Mouse (Mus musculus): ENCODE measurements at regions not wholly inside any gene's neighbourhood (a gene's known extent, or its start where the extent isn't known, plus 50 kb on each side); places are given as distances from the start of the nearest gene placed in this dataset.

DNA sequence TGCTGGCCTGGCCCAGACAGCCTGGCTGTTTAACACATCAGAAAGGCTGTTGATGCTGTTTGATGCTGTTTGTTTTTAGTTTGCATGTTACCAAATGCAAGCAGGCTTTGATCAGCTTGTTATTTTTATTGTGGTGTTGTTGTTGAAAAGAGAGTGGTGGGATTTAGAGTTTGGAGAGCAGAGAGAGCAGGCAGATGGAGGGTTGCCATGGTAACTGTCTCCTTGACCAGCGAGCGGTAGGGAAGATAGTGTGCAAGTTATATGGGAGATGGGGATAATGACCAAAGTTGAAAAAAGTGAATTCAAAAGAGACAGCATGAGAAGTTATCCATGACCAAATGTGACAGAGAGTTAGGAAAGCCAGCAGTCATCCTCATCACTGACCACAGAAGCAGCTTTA, 83.3 kb downstream of the Cmc2 start:
- no peak for DNase-seq (ENCODE audit: extremely low spot score)

DNA sequence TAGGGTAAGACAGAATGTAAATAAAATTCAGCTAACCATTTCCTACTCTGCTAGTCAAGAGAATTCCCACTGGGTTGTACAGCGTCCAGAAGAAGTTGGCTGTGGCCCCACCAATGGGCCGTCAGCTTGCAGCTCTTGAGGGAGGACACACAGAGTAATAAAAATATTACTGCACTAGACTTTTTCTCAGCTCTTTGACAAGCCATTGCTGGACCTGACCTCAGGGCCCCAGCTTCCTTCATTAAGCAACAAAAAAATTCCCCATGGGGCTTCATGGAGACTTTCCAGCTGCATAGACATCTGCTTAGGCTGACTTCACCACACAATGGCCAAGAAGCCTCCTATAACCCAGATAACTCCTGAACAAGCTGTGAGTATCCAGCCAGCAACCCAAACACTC, 89.1 kb downstream of the Cmc2 start:
- no peak for DNase-seq (ENCODE audit: extremely low spot score)

DNA sequence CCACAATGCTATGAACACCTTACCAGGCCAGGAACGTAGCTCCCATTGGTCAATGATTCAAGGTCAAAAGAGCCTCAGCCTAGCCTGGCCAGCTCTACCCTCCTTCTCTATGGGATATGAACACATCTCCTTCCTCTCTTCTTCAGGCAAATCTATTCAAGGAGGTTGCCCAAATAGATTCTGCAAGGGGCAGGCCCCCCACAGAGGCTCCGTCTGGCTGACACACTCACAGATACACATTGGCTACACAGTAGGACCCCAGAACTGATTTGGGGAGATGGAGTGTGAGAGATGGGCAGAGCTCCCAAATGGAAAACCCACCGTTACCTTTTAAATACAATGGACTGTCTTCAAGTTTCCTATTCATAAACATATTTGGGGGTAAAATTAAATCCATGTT, 91.6 kb downstream of the Cmc2 start:
- no peak for DNase-seq (ENCODE audit: extremely low spot score)

DNA sequence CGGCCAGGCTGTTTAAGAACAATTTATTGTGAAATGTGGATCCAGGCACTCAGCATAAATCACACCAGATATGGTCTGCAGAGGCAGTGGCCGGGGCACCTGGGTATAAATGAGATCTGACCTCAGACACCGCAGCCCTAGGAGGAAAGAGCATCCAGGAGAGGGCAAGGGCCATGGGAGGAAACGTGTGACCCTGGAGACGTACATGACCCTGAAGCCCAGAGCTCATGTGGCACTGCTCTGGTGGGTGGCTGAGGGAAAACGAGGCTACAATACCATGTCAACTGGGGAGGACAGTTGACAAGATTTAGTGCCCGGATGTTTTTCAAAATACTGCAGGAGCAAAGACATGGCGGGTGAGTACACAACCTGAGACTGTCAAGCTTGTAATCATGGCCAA, 93.0 kb downstream of the Cmc2 start:
- DNase-seq (ENCODE audit: extremely low spot score): no peak

DNA sequence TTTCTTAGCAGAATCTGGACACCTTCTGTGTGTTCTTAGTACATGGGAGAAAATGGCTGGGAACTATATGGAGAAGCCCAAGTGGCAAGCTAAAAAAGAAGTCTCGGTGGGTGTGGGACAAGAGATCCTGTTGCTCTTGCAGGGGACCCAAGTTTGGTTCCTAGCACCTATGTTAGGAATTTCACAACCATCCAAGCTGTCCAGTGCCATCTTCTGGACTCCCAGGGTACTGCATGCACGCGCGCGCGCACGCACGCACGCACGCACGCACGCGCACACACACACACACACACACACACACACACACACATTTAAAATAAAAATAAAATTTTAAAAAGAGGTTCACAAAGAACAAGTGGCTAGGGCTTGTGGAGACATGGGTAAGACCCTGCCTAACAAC, 94.1 kb downstream of the Cmc2 start:
- DNase-seq (ENCODE audit: extremely low spot score): no peak

DNA sequence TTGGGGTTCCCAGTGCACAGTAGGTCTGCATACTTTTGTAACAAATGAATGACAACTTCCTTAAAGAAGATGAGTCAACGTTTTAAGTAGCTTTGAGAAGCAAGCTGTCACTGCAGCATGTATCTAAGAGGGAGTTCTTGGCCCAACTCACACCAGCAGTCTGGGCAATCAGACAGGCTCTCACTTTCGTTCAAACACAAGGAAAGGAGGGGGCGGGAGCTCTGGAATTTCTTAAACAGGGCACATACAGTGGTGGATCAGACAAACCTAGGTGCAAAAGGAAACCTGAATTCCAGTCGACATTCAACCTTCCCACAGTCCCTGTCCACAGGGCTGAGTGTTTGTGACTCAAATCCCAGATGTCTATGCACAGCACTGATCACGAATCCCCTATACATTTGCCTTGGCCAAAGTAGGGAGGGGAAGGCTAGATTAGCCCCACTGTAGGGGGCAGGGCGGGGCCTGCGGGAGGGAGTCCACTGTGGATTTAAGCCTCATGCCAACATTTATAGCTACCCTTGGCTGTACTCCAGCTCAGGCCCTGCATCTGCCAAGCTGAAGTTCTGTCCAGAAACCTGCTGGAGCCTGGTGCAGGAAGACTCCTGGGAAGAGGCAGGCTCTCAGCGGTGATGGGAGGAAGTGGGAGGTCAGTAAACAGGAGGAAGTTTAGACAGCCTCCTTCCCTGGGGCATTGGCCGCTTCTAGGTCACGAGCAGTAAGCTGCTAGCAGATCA, 81.5 kb upstream of the Cdyl2 start:
- peak; percentile 2 for DNase-seq (ENCODE audit: extremely low spot score)

DNA sequence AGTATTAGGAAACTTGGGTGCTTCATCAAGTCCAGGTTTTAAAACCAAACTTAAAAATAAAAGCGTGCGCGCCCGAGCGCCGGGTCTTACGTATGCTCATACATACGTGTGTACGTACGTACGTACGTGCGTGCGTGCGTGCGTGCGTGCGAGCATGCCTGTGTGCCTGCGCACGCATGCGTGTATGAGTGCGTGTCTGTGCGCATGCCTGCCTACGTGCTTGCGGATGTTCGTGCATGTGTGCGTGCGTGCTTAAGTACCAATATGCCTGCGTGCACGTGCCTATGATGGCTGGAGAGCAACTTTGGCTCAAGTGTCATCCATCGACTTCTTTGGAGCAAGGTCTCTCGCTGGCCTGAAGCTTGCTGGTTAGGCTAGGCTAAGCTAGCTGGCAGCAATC, 68.5 kb upstream of the Cdyl2 start:
- DNase-seq (ENCODE audit: extremely low spot score): no peak

DNA sequence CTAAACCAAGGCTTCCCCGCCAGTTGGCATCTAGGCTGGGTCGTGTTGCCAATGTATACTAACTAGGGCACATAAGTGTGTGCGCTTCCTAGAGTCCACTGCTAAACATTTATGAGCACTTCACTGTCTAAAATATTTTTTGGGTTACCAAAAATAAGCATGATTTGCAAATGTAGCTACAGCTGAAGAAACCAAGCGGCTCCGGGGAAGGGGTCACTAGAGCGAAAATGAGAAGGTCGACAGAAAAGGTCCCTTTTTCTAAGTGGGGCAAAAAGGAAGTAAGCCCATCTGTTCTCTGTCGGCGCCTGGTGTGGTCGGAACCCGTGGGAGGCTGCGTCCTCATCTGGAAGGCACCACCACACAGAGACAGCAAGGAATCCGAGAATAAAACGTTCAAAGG, 67.8 kb upstream of the Cdyl2 start:
- DNase-seq (ENCODE audit: extremely low spot score): no peak

DNA sequence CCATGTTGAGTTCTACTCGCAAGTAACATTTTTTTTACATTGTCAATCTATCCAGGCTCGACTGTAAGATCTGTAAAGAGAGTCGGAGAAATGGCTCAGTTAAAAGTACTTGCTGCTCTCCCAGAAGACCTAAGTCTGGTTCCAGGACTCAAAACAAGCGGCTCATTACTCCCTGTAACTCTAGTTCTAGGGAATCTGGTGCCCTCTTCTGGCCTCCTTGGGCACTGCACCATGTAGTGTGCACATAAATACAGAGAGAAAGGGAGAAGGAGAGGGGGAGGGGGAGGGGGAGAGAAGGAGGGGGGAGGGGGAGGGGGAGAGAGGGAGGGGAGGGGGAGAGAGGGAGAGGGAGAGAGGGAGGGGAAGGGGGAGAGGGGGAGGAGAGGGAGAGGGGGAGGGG, 66.2 kb upstream of the Cdyl2 start:
- DNase-seq (ENCODE audit: extremely low spot score): no peak

DNA sequence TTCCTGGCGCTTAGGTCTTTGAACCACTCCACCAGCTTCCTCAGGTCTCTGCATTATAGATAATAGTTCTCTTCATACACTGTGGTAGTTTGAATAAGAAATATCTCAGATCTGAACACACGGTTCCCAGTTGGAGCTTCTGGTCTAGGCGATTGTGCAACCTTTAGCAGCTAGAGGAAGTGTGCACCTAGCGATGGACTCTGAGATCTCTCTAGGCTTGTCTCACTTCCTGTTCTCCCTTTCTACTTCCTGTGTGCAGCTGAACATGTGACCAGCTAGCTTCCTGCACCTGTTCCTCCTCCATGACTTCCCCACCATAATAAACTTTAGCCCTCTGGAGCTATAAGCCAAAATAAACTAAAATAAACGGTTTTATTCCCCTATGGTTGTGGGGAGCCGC, 62.9 kb upstream of the Cdyl2 start:
- DNase-seq (ENCODE audit: extremely low spot score): no peak

DNA sequence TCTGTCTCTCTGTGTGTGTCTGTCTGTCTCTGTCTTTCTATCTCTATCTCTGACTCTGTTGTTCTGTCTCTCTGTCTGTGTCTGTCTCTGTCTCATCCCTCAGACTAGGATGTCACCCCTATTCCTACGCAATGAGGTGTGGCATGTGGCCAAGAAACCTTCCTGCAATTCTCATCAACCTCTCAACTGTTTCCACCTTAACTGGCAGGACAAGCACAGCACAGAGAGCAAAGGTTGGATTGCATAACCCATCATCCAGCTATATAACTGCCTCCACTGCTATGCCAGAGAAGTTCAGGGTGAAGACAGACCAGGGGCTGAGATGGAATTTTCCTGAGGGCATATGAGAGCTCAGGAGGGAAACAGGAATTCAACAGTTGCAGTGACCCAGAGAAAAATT, 60.3 kb upstream of the Cdyl2 start:
- DNase-seq (ENCODE audit: extremely low spot score): no peak

DNA sequence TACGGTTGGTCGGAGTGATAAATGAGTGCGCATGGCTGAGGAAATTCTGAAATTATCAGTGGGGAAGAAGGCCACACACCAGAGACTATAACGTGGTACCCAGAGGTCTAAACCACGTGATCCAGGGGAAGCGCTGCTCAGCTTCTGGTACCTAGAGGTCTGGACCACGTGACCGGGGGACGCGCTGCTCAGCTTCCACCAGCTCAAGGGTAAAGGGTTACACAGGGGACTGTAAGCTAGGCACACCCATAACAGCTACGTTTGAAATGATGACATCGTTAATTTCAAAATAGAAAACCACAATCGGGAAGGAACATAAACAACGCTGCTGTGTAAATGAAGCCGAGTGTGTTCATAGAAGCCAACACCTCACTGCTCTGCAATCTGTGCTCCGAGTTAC, 57.5 kb upstream of the Cdyl2 start:
- DNase-seq (ENCODE audit: extremely low spot score): no peak

Measured in embryo, embryonic 9.5 days (tissue).